Mouse (Mus musculus): ENCODE measurements around the gene 9630041A04Rik.

- no peak for TF ChIP-seq TAL1 (IDR thresholded peaks at IDR 0.05; ENCODE audit: low read length)
- TF ChIP-seq GATA1 (IDR thresholded peaks at IDR 0.05; ENCODE audit: low read length), result no peak
Observed at GRCm38 (mm10) chr9:101939006-101939405, 77.4 kb downstream of the 9630041A04Rik start.
